Mouse (Mus musculus): ENCODE measurements around the gene Gm20458. TPM values are rescaled to one million over a fixed set of nuclear protein-coding genes. Genes with fewer than 3 reads are reported as not detected.

Gm20458 gene
- total RNA-seq (2021), result 10 to 100 TPM in 1 of 2 experiments, 1 to 10 TPM in 1; 1.9 to 12.2 TPM
- long read RNA-seq, experiment 1, partial matches to known transcripts, result 10 of 22 reads
- long read RNA-seq, experiment 1, other reads (novel, unspliced or antisense), result 12 of 22 reads
- long read RNA-seq, experiment 2, partial matches to known transcripts, result 9 of 14 reads
- long read RNA-seq, experiment 2, other reads (novel, unspliced or antisense), result 4 of 14 reads

DNA sequence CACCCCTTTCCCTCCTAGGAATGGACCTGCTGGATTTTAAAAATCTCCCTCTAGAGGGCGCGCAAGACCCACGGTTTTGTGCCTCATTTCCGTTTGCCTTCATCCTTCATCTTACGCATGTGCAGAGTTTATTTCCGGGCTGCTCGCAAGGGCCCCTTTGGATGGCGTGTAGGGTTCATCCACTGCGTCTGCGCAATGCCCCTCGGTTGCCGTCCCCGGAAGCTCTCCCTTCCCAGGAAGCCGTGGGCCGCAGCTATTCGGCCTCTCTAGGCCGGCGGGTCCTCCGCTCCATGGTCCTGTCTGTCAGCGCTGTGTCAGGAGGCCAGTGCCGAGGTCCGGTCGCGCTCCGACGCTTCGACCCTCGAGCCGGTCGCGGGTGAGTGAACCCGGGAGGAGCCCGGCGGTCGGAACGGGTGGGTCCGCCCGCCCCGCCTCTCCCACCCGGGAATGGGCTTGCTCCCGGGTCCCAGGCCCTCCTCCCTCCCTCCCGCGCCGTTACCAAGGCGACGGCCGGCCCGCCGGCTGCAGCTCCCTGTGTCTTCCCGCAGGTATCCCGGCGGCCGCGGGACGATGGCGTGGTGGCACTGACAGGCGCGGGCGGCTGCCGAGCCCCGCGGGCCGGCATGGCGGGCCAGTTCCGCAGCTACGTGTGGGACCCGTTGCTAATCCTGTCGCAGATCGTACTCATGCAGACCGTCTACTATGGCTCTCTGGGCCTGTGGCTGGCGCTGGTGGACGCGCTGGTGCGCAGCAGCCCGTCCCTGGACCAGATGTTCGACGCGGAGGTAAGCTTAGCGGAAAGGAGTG is at the start of gene Gm20458:
Gm20458 (plus strand) TSS at position 223 of the 807 bp plus-strand sequence.
- intact Hi-C loops (cut with DNase I), result loop anchor here (2.0 kb wide), 1 partner anchor 36 kb away; the partner anchor contains the start of gene Pigt

DNA sequence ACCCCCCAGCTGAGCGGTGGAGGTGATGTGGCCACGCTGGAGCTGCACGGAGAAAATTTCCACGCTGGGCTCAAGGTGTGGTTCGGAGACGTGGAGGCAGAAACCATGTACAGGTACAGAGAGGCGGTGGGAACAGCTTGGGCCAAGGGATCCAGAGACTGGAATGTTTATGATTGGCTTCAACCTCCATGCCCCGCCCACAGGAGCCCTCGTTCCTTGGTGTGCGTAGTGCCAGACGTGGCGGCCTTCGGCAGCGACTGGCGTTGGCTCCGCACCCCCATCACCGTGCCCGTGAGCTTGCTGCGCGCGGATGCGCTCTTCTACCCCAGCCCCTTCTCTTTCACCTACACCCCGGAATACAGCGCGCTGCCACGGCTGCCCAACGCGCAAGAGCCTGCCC is 46.6 kb upstream of the Gm20458 start:
- DNase-seq (ENCODE audit: low spot score in 2 of 2), result no peak
- intact Hi-C loops (cut with DNase I), result loop anchor here (10.0 kb wide), 1 partner anchor 311 kb away; no protein-coding TSS in a partner anchor

More for the DNA sequence above, at the start of gene Gm20458:
- DNase-seq (ENCODE audit: low spot score in 2 of 2), result peak; percentile 97 to 98

DNA sequence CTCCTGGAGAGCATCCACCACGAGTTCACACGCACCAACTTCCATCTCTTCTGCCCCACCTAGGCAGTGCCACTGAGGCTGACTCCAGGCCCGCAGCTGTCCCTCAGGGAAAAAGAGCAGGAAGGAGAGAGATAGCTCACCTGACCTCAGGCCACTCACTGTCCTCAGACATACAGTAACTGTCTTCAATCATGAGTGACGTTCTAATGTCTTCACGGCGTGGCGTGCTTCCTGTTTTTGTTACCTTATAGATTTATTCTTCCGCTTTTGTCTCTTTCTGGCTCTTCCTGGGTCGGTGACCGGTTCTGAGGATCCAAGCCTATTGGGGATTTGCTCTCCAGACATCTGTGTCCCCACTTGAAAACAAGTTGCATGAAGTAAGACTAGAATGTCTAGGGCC is 46.2 kb upstream of the Gm20458 start:
- DNase-seq (ENCODE audit: low spot score in 2 of 2), result no peak
- intact Hi-C loops (cut with DNase I), result loop anchor here (10.0 kb wide), 1 partner anchor 310 kb away; no protein-coding TSS in a partner anchor

DNA sequence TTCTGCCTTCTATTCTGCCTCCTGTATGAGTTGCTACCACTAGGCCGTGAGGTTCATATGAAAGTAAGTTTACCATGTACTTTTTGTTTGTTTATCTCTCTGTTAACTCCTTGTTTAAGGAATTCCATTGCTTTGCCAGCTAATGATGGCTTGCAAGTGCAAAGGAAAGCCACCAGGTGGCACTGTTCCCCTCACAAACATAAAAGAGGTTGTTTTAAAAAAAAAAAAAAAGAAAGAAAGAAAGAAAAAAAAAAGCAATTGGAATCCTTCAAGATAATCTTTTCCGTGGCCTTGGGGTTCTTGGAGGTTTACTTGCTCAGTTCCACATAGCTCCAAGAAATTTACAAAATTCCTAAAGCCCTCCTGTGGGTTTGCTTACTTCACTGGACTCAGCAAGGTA is 43.6 kb upstream of the Gm20458 start:
- intact Hi-C loops (cut with DNase I), result loop anchor here (2.0 to 10.0 kb wide), 4 partner anchors 38 to 308 kb away; partner anchors contain the start of gene Wfdc2
- DNase-seq (ENCODE audit: low spot score in 2 of 2), result peak in 1 of 2 experiments; percentile 34

DNA sequence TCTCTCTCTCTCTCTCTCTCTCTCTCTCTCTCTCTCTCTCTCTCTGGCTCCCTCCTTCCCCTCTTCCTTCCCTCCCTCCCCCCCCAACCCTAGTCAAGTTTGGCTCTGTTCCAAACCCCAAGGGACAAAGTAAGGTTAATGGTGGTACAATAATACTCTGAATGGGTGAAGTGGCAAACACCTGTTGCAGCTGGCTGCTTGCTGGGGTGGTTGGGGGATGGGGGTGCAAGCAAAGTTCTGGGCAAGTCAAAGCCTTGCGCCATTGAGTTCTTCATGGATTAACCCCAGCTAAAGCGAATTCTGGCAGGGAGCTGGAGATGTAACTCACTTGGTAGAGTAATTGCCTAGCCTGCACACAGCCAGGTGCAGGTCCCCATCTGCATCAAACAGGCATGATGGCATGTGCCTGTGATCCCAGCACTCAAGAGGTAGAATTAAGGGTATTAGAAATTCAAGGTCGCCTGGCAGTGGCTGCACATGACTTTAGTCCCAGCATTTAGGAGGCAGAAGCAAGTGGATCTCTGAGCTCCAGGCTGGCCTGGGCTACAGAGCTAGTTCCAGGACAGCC is 42.4 kb upstream of the Gm20458 start:
- intact Hi-C loops (cut with DNase I), result loop anchor here (5.0 to 10.0 kb wide), 3 partner anchors 99 to 306 kb away; partner anchors contain the start of gene Wfdc2
- DNase-seq (ENCODE audit: low spot score in 2 of 2), result no peak

DNA sequence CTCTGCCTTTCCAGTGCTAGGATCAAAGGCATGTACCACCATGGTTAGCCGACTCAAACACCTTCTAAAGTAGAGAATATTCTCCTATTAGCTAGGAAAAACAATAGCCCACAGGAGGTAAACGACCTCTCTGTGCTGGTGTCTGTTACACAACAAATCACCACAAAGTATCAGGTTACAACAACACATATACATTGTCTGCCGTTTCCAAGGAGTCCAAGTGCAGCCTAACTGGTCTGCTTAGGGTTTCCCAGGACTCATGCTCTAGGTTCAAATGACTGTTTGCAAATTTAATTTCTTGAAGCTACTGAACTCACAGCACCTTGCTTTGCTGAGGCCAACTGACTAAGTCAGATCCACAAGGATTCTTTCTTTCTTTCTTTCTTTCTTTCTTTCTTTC is 41.3 kb upstream of the Gm20458 start:
- intact Hi-C loops (cut with DNase I), result loop anchor here (5.0 to 10.0 kb wide), 3 partner anchors 98 to 305 kb away; partner anchors contain the start of gene Wfdc2
- no peak for DNase-seq (ENCODE audit: low spot score in 2 of 2)

DNA sequence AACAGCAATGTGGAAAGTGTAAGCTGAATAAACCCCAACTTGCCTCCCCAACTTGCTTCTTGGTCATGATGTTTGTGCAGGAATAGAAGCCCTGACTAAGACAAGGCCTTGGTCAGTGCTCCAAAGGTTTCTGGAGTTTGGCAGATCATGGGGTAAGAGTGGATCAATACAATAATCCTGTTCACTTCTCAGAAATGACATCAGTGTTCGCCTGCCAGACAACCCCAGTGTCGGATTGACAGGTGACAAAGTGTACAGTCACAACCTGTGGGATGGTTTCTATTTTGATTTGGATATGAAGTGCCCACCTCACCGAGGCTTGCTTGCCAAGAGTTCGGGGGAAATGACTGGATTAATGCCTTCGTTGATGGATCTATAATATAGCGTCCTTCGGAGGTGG is 39.5 kb upstream of the Gm20458 start:
- intact Hi-C loops (cut with DNase I), result no loop called here

DNA sequence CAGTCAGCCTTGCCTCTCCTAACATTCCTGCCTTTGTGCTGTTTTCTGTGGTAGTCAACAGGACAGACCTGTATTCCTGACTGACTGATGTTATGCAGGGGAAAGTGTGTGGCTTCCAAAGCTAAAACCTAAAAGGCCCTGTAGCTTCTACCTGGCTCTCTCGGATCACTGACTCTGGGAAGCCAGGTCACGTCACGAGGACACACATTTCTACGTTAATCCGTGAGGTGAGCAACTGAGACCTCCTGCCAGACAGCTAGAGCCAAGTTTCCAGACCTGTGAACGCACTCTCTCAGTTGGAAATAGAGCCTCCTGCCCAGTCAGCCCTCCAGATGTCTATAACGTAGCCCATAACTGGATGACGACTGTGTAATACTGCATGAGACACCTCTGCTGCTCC is 38.8 kb upstream of the Gm20458 start:
- intact Hi-C loops (cut with DNase I), result no loop called here
- no peak for DNase-seq (ENCODE audit: low spot score in 2 of 2)

More for the DNA sequence above, 39.5 kb upstream of the Gm20458 start:
- no peak for DNase-seq (ENCODE audit: low spot score in 2 of 2)

DNA sequence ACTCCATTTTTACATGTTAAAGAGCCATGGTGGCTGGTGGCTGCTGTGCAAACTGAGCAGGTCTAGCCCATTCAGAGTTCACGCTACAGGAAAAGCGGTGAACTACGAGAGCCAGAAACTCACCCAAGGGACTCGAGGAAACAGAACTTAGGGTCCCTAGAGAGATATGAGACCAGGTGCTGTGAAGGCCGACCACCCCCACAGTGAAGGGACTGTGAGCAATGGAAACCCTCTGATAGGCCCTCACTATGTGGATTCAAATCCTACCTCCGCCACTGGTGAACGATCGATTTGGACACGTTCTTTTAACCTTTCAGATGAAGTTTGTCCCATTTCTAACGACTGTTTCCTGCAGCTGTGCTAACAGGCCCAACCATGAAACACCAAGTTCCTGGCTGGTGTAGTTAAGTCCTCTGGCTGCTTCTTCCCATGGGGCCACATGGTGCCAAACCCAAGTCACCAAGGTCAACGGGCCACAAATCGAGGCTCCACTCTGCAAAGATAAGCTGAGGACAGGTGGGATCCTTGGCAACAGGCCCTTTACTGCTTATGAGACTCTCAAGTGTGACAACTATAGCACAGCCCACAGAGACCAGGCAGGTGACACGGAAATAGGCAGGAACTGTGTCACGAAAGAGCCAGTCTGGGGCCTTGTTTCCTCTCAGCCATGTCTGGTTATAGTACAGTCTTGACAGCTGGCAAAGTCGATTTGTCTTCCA is 37.9 kb upstream of the Gm20458 start:
- intact Hi-C loops (cut with DNase I), result no loop called here
- DNase-seq (ENCODE audit: low spot score in 2 of 2), result no peak

DNA sequence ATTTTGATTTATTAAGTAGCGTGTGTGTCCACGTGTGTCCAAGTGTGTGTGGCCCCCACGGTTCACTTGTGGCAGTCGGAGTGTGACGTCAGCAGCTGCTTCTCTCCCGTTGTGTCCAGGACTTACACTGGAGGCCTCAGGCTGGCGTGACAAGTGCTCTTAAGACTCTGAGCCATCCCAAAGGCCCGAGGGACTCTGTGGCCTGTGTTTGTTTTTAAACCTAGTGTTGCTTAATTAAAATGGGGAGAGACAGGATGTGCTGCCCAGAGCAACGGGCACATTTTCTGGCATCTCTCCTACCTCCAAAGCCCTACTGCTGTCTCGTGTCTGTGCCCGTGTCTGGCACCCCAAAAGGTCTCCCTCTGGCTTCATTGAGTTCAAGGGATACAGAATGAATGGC is 37.3 kb upstream of the Gm20458 start:
- intact Hi-C loops (cut with DNase I), result no loop called here
- peak; percentile 22 to 28 for DNase-seq (ENCODE audit: low spot score in 2 of 2)

DNA sequence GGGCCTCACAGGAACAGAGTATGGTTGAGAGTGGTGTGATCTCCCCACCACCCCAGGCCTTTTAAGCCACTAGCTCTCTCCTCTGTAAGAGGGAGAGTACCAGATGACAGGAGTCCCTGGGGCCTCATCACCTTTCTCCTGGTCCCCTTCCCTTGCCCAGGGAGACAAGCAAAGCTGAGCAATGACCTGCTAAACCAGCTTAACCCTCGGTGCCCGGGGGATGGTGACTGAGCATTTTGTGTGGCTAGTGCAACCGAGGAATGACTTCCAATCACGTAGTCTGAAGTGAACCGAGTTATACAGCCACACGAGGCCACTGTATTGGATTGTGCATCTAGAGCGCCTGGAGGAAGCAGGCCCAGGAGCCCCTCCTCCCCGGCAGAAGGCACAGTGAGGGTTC is 36.4 kb upstream of the Gm20458 start:
- intact Hi-C loops (cut with DNase I), result no loop called here
- no peak for DNase-seq (ENCODE audit: low spot score in 2 of 2)

DNA sequence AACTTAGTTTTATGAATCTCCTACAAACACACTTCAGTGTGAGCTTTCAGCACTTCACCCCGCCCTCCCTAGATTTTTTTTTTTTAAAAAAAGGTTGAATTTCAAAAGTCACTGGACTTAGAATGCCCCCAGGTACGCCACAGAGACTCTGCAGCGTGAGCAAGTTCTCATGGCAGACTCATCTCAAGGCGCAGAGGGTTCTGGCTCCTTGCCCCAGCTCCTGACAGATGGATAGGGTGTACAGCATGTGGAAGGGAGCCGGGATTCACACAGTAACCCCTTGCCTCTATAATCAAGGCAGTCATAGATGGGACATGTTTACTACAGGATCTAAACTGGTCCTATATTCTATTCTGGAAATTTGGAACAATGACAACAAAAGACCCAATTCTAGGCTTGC is 35.4 kb upstream of the Gm20458 start:
- intact Hi-C loops (cut with DNase I), result no loop called here

DNA sequence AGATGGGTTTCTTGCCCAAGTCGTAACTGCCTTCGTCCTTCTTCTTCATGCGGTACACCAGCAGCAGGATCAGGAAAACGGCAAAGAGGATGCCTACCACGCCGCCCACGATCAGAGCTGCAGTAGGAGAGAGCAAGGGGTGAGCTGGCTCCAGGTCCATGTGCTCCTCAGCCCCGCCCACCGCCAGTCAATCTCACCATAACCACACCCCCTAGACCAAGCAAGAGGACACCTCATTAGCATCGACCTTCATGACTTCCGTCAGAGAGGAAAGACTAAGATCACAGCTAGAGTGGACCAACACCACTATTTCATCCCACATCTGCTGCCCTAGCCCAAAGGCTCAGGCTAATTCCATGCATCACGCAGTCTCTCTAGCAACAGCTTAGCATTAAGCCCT is 34.6 kb upstream of the Gm20458 start:
- intact Hi-C loops (cut with DNase I), result no loop called here
- DNase-seq (ENCODE audit: low spot score in 2 of 2), result no peak

More for the DNA sequence above, 35.4 kb upstream of the Gm20458 start:
- no peak for DNase-seq (ENCODE audit: low spot score in 2 of 2)

DNA sequence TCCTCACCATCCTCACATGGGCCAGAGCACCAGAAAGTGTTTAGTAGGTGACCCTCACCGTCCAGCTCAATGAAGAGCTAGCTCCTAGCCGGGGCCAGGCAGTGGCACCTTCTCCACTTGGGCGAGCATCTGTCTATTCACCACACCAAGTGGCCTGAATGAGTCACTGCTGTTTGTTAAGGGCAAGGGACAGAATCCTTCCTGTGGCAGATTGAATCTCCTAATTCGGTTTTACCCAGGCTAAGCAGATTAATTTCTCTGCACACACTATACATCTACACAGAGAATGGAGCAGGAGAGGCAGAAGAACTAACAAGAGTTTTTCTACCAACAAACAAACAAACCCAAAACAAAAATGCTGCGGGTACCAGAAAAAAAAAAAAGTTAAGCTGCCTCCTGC is 33.8 kb upstream of the Gm20458 start:
- no peak for DNase-seq (ENCODE audit: low spot score in 2 of 2)
- intact Hi-C loops (cut with DNase I), result no loop called here

DNA sequence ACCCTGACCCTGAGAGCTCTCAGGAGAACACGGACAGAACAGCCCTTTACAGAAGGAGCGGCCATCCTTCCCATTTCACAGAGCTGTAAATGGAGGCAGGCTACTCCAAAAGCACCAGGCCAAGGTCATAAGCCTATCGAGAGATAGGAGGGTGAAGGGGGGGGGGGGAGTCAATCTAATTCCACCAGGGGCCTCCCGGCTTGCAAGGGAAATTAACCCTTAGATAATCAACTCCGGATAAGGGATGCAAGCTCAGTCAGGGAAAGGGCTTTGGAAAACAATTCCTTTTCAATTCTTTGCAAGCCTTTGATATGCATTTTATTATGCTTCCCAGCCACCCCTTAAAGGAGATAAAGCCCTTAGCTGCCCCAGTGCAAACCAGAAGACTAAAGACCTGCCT is 32.3 kb upstream of the Gm20458 start:
- no peak for DNase-seq (ENCODE audit: low spot score in 2 of 2)
- intact Hi-C loops (cut with DNase I), result no loop called here

DNA sequence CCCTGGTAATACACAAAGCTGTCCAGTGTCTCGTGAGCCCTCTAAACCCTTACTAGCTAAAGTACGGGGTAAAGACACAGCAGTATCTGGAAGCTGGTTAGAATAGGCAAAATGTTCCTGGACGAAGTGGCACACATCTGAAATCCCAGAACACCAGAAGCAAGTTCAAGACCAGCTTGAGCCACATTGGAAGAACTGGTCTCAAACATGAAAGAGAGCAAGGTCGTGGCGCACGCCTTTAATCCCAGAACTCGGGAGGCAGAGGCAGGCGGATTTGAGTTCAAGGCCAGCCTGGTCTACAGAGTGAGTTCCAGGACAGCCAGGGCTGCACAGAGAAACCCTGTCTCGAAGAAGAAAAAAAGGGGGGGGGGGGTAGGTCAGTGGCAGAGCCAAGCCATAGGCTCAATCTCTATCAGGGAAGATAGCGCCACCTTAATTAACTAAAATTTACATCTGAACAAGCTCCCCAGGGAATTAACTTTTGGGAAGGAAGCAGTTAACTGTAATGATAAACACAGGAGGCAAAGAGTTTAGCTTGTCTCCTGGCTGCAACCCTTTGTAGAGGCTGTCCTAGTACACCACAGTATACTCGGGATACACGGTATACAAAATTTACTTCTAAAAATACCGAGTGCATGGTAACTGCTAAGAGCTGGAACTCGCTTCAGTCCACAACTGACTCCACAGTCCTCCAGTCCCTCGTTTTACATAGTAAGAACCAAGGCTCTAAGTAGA is 30.7 kb upstream of the Gm20458 start:
- intact Hi-C loops (cut with DNase I), result no loop called here
- DNase-seq (ENCODE audit: low spot score in 2 of 2), result no peak

DNA sequence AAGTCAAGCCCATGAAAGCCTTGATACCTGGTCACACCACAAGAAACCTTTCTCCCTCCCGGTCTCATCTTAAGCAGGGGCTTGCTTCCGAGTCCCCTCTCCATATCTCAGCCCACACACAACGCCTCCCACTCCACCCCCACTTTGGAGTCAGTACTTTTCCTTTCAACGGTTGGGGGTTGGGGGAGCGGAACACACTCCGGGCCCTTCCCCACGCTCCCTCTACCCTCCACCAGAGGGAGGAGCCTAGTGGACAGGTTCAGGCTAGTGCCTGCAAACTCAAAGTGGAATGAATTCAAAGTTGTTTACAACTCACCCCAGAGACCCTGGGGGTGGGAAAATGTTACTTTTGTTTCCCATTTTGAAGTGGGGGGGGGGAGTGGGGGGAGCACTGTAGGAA is 30.1 kb upstream of the Gm20458 start:
- intact Hi-C loops (cut with DNase I), result no loop called here
- DNase-seq (ENCODE audit: low spot score in 2 of 2), result no peak

DNA sequence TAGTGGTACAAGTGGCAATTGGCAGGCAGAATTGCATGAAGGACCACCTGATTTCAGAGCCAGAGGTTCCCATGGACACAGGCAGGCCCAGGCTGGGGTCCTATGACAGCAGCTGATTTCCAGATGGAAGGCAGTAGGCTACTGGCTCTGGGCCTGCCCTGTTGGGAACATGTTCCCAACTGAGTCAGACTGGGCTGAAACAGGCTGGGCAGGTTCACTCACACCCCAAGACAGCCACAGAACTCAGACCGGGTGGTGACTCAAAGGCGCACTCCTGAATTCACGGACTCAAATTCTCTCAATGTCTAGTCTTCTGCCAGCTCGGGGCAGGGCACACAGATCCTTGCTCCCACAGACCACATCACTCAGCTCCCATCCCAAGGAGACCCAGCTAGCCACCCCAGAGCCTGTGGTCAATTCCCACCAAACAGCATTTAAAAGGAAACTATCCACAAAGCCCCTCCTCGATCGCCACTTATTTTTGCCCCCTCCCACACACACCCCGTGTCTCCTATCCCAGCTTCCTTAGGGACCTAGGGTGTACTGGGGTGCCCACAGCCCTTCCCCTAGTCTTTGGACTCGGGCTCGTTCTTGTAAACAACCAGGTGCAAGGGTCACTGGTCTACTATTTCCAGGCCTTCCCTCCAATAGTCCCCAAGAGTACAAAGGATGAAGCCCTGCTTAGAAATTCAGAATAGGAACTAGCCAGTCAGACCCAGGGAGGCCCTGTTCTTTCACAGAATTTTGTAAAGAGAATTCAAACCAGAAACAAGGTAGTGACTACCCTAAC is 28.9 kb upstream of the Gm20458 start:
- intact Hi-C loops (cut with DNase I), result no loop called here
- DNase-seq (ENCODE audit: low spot score in 2 of 2), result no peak
